Mouse (Mus musculus): ENCODE results near the gene Anp32b. TPM values are rescaled to one million over a fixed set of nuclear protein-coding genes. Genes with fewer than 3 reads are reported as not detected.
A peak's percentile ranks its signal among the peaks of the same experiment; 100 is the strongest.

Gene Anp32b
- polyA plus RNA-seq, 1 experiment from 2014 or later = 206 TPM

GRCm38 (mm10) chr4:46451758-46452480 lies 1.2 kb downstream of the Anp32b start:
- peak overlapping the region; percentile 93 for H3K4me3 ChIP-seq (ENCODE audit: low read length)
- H3K27me3 ChIP-seq (replicated peaks; ENCODE audit: control insufficient read depth, insufficient read depth, low read length) = no peaks in the 10 kb centered on the region
- H3K36me3 ChIP-seq (ENCODE audit: control insufficient read depth, insufficient read depth, low read length) = no peaks in the 10 kb centered on the region
- WGBS = under 1% methylated on average over 91 of the region's 111 CpGs
- H3K9me3 ChIP-seq (ENCODE audit: control insufficient read depth, low read length) = no peaks in the 10 kb centered on the region
- ATAC-seq = peak; percentile 34
- H3K4me2 ChIP-seq (ENCODE audit: low read depth, low read length) = peak overlapping the region; percentile 76
- peaks cover 34% of the 10 kb centered on the region for H3K4me1 ChIP-seq (ENCODE audit: control insufficient read depth, insufficient read depth, low read length)
- H3K9ac ChIP-seq (ENCODE audit: low read depth, low read length) = peak overlapping the region; percentile 99
- H3K27ac ChIP-seq (ENCODE audit: low read length) = peak overlapping the region; percentile 99

- ATAC-seq = peak; percentile 39
- WGBS = 0% methylated on average over 19 of the region's 19 CpGs
- Histone ChIP-seq H3K27ac (ENCODE audit: low read length) (peak overlapping the region; percentile 99), H3K4me2 (ENCODE audit: low read depth, low read length) (peak overlapping the region; percentile 76), H3K4me3 (ENCODE audit: low read length) (peak overlapping the region; percentile 93), H3K9ac (ENCODE audit: low read depth, low read length) (peak overlapping the region; percentile 99), H3K27me3 (replicated peaks; ENCODE audit: control insufficient read depth, insufficient read depth, low read length) (no peaks in the 10 kb centered on the region), H3K4me1 (ENCODE audit: control insufficient read depth, insufficient read depth, low read length) (peaks cover 34% of the 10 kb centered on the region), H3K36me3 (ENCODE audit: control insufficient read depth, insufficient read depth, low read length) (no peaks in the 10 kb centered on the region), H3K9me3 (ENCODE audit: control insufficient read depth, low read length) (no peaks in the 10 kb centered on the region)
Observed at GRCm38 (mm10) chr4:46452481-46452850, 1.8 kb downstream of the Anp32b start.

DNA sequence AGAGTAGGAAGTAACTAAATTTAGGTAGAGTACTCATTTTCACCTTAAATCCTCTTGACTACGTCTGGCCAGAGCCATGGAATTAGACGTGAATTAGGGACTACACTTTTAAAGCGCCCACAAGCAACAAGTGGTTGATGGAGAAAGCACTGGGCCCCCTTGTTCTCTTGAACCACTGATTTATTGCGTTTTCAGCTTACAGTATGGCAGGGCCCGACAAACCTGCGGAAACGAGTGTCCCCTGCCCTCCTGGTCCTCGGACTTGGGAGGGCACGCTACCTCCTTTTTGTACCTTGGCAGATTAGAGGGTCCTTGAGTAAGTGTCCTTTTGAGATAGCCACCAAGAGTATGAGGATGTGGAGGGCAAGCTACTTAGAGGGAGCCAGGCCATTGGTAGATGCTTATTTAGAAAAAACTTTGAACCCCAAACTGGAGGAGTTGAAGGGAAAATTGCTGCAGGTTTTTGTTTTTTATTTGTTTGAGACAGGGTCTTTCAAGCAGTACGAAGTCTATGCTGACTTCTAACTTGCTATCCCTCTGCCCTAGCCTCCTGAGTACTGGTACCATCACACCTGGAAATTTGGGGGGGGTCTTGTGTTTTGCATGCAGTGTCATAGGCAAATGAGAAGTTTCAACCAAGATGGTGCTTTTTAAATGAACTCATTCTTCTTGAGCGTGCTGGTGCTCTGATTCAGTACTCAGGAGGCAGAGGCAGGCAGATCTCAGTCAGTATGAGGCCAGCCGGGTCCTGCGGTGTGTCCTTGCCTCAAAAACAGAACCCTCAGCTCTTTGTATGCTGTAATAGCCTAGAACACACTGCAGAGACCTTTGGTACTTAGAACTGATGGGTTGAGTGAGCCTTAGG lies 2.4 kb downstream of the Anp32b start:
- peak overlapping the region; percentile 93 for H3K4me3 ChIP-seq (ENCODE audit: low read length)
- no peaks in the 10 kb centered on the region for H3K36me3 ChIP-seq (ENCODE audit: control insufficient read depth, insufficient read depth, low read length)
- peak overlapping the region; percentile 99 for H3K27ac ChIP-seq (ENCODE audit: low read length)
- no peaks in the 10 kb centered on the region for H3K9me3 ChIP-seq (ENCODE audit: control insufficient read depth, low read length)
- peaks cover 36% of the 10 kb centered on the region for H3K4me1 ChIP-seq (ENCODE audit: control insufficient read depth, insufficient read depth, low read length)
- H3K4me2 ChIP-seq (ENCODE audit: low read depth, low read length) = peak overlapping the region; percentile 76
- ATAC-seq = no peak
- WGBS = 35% methylated on average over 13 of the region's 13 CpGs
- no peaks in the 10 kb centered on the region for H3K27me3 ChIP-seq (replicated peaks; ENCODE audit: control insufficient read depth, insufficient read depth, low read length)
- H3K9ac ChIP-seq (ENCODE audit: low read depth, low read length) = peak overlapping the region; percentile 99

- Histone ChIP-seq H3K27me3 (replicated peaks; ENCODE audit: control insufficient read depth, insufficient read depth, low read length) (no peaks in the 10 kb centered on the region), H3K4me3 (ENCODE audit: low read length) (no peak overlapping the region), H3K36me3 (ENCODE audit: control insufficient read depth, insufficient read depth, low read length) (no peaks in the 10 kb centered on the region), H3K4me1 (ENCODE audit: control insufficient read depth, insufficient read depth, low read length) (peaks cover 38% of the 10 kb centered on the region), H3K9ac (ENCODE audit: low read depth, low read length) (no peak overlapping the region), H3K4me2 (ENCODE audit: low read depth, low read length) (peak overlapping the region; percentile 76; the same call in 1 of the 2 replicates), H3K27ac (ENCODE audit: low read length) (no peak overlapping the region), H3K9me3 (ENCODE audit: control insufficient read depth, low read length) (no peaks in the 10 kb centered on the region)
- WGBS = 68% methylated on average over 5 of the region's 5 CpGs
- ATAC-seq = no peak
Observed at GRCm38 (mm10) chr4:46454097-46454864, 3.6 kb downstream of the Anp32b start.

DNA sequence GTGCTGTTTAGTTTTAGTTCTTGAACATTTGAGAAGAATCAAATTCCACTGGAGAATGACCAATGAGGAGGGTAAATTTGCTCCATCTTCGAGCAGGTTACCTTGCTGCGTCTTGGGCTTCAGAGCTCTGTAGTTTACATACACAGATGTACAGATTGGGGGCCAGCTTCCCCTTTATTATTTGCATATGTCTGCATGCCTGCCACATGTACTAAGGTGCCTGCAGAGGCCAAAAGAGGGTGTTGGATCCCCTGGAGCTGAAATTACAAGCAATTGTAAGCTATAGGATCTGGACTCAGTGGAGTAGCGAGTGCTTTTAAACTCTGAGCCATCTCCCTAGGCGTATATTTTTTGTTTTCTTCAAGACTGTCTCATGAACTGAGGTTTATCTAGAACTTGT lies 6.1 kb downstream of the Anp32b start:
- Histone ChIP-seq H3K27ac (ENCODE audit: low read length) (no peak overlapping the region), H3K4me1 (ENCODE audit: control insufficient read depth, insufficient read depth, low read length) (peaks cover 38% of the 10 kb centered on the region), H3K4me2 (ENCODE audit: low read depth, low read length) (no peak overlapping the region), H3K27me3 (replicated peaks; ENCODE audit: control insufficient read depth, insufficient read depth, low read length) (no peaks in the 10 kb centered on the region), H3K9me3 (ENCODE audit: control insufficient read depth, low read length) (no peaks in the 10 kb centered on the region), H3K4me3 (ENCODE audit: low read length) (no peak overlapping the region), H3K9ac (ENCODE audit: low read depth, low read length) (no peak overlapping the region), H3K36me3 (ENCODE audit: control insufficient read depth, insufficient read depth, low read length) (peaks cover 6% of the 10 kb centered on the region)
- WGBS = 80% methylated on average over 4 of the region's 4 CpGs
- no peak for ATAC-seq

- H3K4me3 ChIP-seq (ENCODE audit: low read length) = no peak overlapping the region
- H3K36me3 ChIP-seq (ENCODE audit: control insufficient read depth, insufficient read depth, low read length) = peaks cover 6% of the 10 kb centered on the region
- no peaks in the 10 kb centered on the region for H3K9me3 ChIP-seq (ENCODE audit: control insufficient read depth, low read length)
- H3K27me3 ChIP-seq (replicated peaks; ENCODE audit: control insufficient read depth, insufficient read depth, low read length) = no peaks in the 10 kb centered on the region
- H3K9ac ChIP-seq (ENCODE audit: low read depth, low read length) = no peak overlapping the region
- H3K4me1 ChIP-seq (ENCODE audit: control insufficient read depth, insufficient read depth, low read length) = peaks cover 38% of the 10 kb centered on the region
- ATAC-seq = no peak
- H3K27ac ChIP-seq (ENCODE audit: low read length) = no peak overlapping the region
- WGBS = 89% methylated on average over 3 of the region's 3 CpGs
- H3K4me2 ChIP-seq (ENCODE audit: low read depth, low read length) = no peak overlapping the region
Observed at GRCm38 (mm10) chr4:46457186-46457585, 6.5 kb downstream of the Anp32b start.

GRCm38 (mm10) chr4:46458411-46458810 lies 7.7 kb downstream of the Anp32b start:
- H3K27me3 ChIP-seq (replicated peaks; ENCODE audit: control insufficient read depth, insufficient read depth, low read length) = no peaks in the 10 kb centered on the region
- no peak overlapping the region for H3K9ac ChIP-seq (ENCODE audit: low read depth, low read length)
- H3K9me3 ChIP-seq (ENCODE audit: control insufficient read depth, low read length) = no peaks in the 10 kb centered on the region
- peaks cover 28% of the 10 kb centered on the region for H3K4me1 ChIP-seq (ENCODE audit: control insufficient read depth, insufficient read depth, low read length)
- no peak for ATAC-seq
- no peak overlapping the region for H3K4me3 ChIP-seq (ENCODE audit: low read length)
- H3K4me2 ChIP-seq (ENCODE audit: low read depth, low read length) = no peak overlapping the region
- no peak overlapping the region for H3K27ac ChIP-seq (ENCODE audit: low read length)
- 88% methylated on average over 2 of the region's 2 CpGs for WGBS
- peaks cover 6% of the 10 kb centered on the region for H3K36me3 ChIP-seq (ENCODE audit: control insufficient read depth, insufficient read depth, low read length)

- H3K9me3 ChIP-seq (ENCODE audit: control insufficient read depth, low read length) = no peaks in the 10 kb centered on the region
- 84% methylated on average over 7 of the region's 7 CpGs for WGBS
- H3K27ac ChIP-seq (ENCODE audit: low read length) = no peak overlapping the region
- H3K36me3 ChIP-seq (ENCODE audit: control insufficient read depth, insufficient read depth, low read length) = peaks cover 22% of the 10 kb centered on the region
- no peak overlapping the region for H3K4me3 ChIP-seq (ENCODE audit: low read length)
- H3K4me2 ChIP-seq (ENCODE audit: low read depth, low read length) = no peak overlapping the region
- H3K4me1 ChIP-seq (ENCODE audit: control insufficient read depth, insufficient read depth, low read length) = no peaks in the 10 kb centered on the region; the same call in 1 of the 2 replicates
- no peaks in the 10 kb centered on the region for H3K27me3 ChIP-seq (replicated peaks; ENCODE audit: control insufficient read depth, insufficient read depth, low read length)
- no peak overlapping the region for H3K9ac ChIP-seq (ENCODE audit: low read depth, low read length)
- ATAC-seq = peak; percentile 62; the same call in 1 of the 2 replicates
Observed at GRCm38 (mm10) chr4:46463130-46463830, 12.6 kb downstream of the Anp32b start.
